1 mouse cellular context compared by ENCODE assay signal in the genomic region with DNA sequence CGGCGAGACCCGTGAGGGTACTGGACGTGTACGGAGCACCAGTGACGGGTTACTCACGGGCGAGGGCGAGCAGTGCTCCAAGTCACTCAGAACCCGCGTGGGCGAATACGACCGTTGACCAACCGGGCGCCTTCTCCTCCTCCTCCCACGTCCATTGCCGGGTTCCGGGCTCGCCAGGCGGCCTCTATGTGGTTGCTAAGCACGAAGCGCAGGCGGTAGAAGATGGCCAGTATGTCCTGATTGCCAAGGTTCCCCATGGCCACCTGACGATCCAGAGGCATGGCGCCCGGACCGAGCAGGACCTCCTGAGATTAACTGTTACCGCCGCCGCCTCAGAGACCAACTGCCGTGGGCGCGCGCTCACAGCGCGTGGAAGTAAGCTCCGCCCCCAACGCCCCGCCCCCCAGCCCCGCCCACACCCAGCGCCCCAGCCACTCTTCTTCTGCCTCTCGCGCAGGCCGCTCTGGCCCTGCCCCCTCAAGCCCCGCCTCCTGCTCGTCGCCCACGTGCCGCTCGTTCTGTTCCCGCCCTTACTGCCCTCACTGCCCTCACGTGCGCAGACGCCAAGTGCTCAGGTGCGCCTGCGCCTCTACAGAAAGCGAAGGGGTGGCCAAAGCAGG.
TF ChIP-seq lines count a peak whose summit lies in the region.

No protein-coding gene starts in this region.

TF ChIP-seq in MEL, 35 proteins besides CTCF, POLR2A, EP300 and RAD21 (continued from another document):
- TF ChIP-seq HCFC1 (IDR thresholded peaks at IDR 0.05; ENCODE audit: low read depth, low read length) (peak; percentile 71), MXI1 (IDR thresholded peaks at IDR 0.05; ENCODE audit: low read depth, low read length) (peak; percentile 79), ETS1 (IDR thresholded peaks at IDR 0.05; ENCODE audit: low read depth, low read length) (no peak), MEF2A (IDR thresholded peaks at IDR 0.05; ENCODE audit: extremely low read depth, insufficient replicate concordance, low read depth, low read length, poor library complexity, severe bottlenecking) (no peak), CHD1 (IDR thresholded peaks at IDR 0.05; ENCODE audit: low read depth, low read length) (no peak), MAX (IDR thresholded peaks at IDR 0.05; ENCODE audit: low read length) (peak; percentile 83), ZKSCAN1 (IDR thresholded peaks at IDR 0.05; ENCODE audit: low read depth, low read length) (no peak), SMC3 (IDR thresholded peaks at IDR 0.05; ENCODE audit: low read depth, low read length) (no peak), RCOR1 (IDR thresholded peaks at IDR 0.05; ENCODE audit: low read depth, low read length) (no peak), GABPA (IDR thresholded peaks at IDR 0.05; ENCODE audit: low read depth, low read length) (no peak), ZC3H11A (IDR thresholded peaks at IDR 0.05; ENCODE audit: low read depth, low read length) (no peak), SIN3A (IDR thresholded peaks at IDR 0.05; ENCODE audit: low read length) (peak; percentile 41; the same call in 1 of the 2 replicates), USF2 (IDR thresholded peaks at IDR 0.05; ENCODE audit: borderline replicate concordance in 1 of 2, insufficient read depth in 1 of 2, low read depth in 1 of 2, low read length in 2 of 2) (no peak)
